Mouse (Mus musculus) kidney, adult 2 months (tissue): ENCODE data around the gene Abcc8. TPM values are rescaled to one million over a fixed set of nuclear protein-coding genes. Genes with fewer than 3 reads are reported as not detected.

Experiments used
- DNase-seq: peaks from one replicate; pipeline ENCODE4 v3.0.0; 2021
- H3K27ac ChIP-seq: fragments of 200-500 bp; 2 replicates; pipeline ENCODE4 v1.5.1; 2012; ENCODE audit warnings: low read depth, low read length, control low read depth, inconsistent platforms; ENCODE audit not compliant: insufficient read depth
- H3K27me3 ChIP-seq: fragments of 200-500 bp; replicated peaks from 2 replicates; pipeline ENCODE4 v1.6.1; 2012; ENCODE audit warnings: mild to moderate bottlenecking, moderate library complexity, low read length, inconsistent platforms; ENCODE audit not compliant: control insufficient read depth, insufficient read depth
- H3K36me3 ChIP-seq: fragments of 200-500 bp; 2 replicates; pipeline ENCODE4 v1.6.1; 2012; ENCODE audit warnings: mild to moderate bottlenecking, moderate library complexity, low read length, inconsistent platforms; ENCODE audit not compliant: control insufficient read depth, insufficient read depth
- H3K4me1 ChIP-seq: fragments of 200-500 bp; 2 replicates; pipeline ENCODE4 v1.6.1; 2011; ENCODE audit warnings: low read length; ENCODE audit not compliant: control insufficient read depth, insufficient read depth
- H3K4me3 ChIP-seq: fragments of 200-500 bp; 2 replicates; pipeline ENCODE4 v1.5.1; 2011; ENCODE audit warnings: mild to moderate bottlenecking, low read depth, low read length, control low read depth; ENCODE audit not compliant: insufficient read depth
- CTCF ChIP-seq: fragments of 200-500 bp; conservative IDR thresholded peaks from 2 replicates; pipeline ENCODE4 v1.5.1; 2011; ENCODE audit warnings: low read depth, mild to moderate bottlenecking, control low read depth, low read length, moderate library complexity, mixed read lengths; ENCODE audit not compliant: insufficient read depth, insufficient read length
- POLR2A ChIP-seq: fragments of 200-500 bp; IDR thresholded peaks from one replicate; pipeline ENCODE4 v1.6.1; 2011; ENCODE audit warnings: low read depth, low read length, control low read depth
- WGBS: fragments of 180-500 bp; shearing (Covaris S2); methylation state at CpG from one replicate; pipeline ENCODE4 v1.1.7; 2018; 5-methylcytosine and 5-hydroxymethylcytosine counted together
- polyA plus RNA-seq: library from polyadenylated mRNA; depleted of rRNA; stranded (reverse); fragments of >200 nt; gene quantifications from 2 replicates; pipeline ENCODE4 v1.2.3, GENCODE M21; 2012; rRNA removed

The Abcc8 gene
- 0.30 and 0.64 TPM in 2 replicates for polyA plus RNA-seq

GRCm38 (mm10) chr7:46179431-46180275 is at the start of gene Abcc8:
Gene Abcc8, minus strand, starts transcription at chr7:46180033.
- TF ChIP-seq CTCF (no peak), POLR2A (no peak)
- H3K27ac ChIP-seq: no peak within 1 kb of the TSS
- DNase-seq: no peak
- H3K27me3 ChIP-seq: no peaks in the 10 kb centered on the region
- no peaks in the 10 kb centered on the region for H3K4me1 ChIP-seq
- 2% methylated on average over 71 of the region's 75 CpGs for WGBS
- no peaks in the 10 kb centered on the region for H3K36me3 ChIP-seq
- no peak within 1 kb of the TSS for H3K4me3 ChIP-seq

GRCm38 (mm10) chr7:46226936-46227335 is 47.1 kb upstream of the Abcc8 start:
- no peak overlapping the region for H3K4me3 ChIP-seq
- TF ChIP-seq POLR2A (no peak), CTCF (no peak)
- no peaks in the 10 kb centered on the region for H3K4me1 ChIP-seq
- H3K27ac ChIP-seq: no peak overlapping the region
- no peaks in the 10 kb centered on the region; the same call in 1 of the 2 replicates for H3K36me3 ChIP-seq
- H3K27me3 ChIP-seq: no peaks in the 10 kb centered on the region
- 72% methylated on average over 4 of the region's 4 CpGs for WGBS
- DNase-seq: no peak

- H3K36me3 ChIP-seq: no peaks in the 10 kb centered on the region; the same call in 1 of the 2 replicates
Measured at GRCm38 (mm10) chr7:46226253-46226652, 46.4 kb upstream of the Abcc8 start.

GRCm38 (mm10) chr7:46220591-46221129 is 40.8 kb upstream of the Abcc8 start:
- no peak overlapping the region for H3K4me3 ChIP-seq
- TF ChIP-seq CTCF (no peak), POLR2A (no peak)
- H3K4me1 ChIP-seq: no peaks in the 10 kb centered on the region
- 67% methylated on average over 8 of the region's 8 CpGs for WGBS
- H3K27ac ChIP-seq: no peak overlapping the region
- no peaks in the 10 kb centered on the region for H3K36me3 ChIP-seq
- H3K27me3 ChIP-seq: no peaks in the 10 kb centered on the region
- DNase-seq: no peak

More at GRCm38 (mm10) chr7:46226253-46226652, 46.4 kb upstream of the Abcc8 start:
- Histone ChIP-seq H3K4me3 (no peak overlapping the region), H3K27me3 (no peaks in the 10 kb centered on the region), H3K27ac (no peak overlapping the region), H3K4me1 (no peaks in the 10 kb centered on the region)
- DNase-seq: peak; percentile 36
- no peak for TF ChIP-seq POLR2A
- peak; percentile 69 for TF ChIP-seq CTCF
- WGBS: 31% methylated on average over 7 of the region's 7 CpGs

- Histone ChIP-seq H3K27me3 (no peaks in the 10 kb centered on the region), H3K36me3 (no peaks in the 10 kb centered on the region), H3K27ac (no peak overlapping the region), H3K4me3 (no peak overlapping the region), H3K4me1 (no peaks in the 10 kb centered on the region)
- WGBS: 22% methylated on average over 11 of the region's 11 CpGs
- TF ChIP-seq CTCF (no peak), POLR2A (no peak)
- DNase-seq: peak; percentile 34
Measured at GRCm38 (mm10) chr7:46218415-46218814, 38.6 kb upstream of the Abcc8 start.

GRCm38 (mm10) chr7:46216481-46216880 is 36.6 kb upstream of the Abcc8 start:
- WGBS: 46% methylated on average over 2 of the region's 2 CpGs
- DNase-seq: no peak
- H3K36me3 ChIP-seq: no peaks in the 10 kb centered on the region

GRCm38 (mm10) chr7:46210276-46210675 is 30.4 kb upstream of the Abcc8 start:
- no peaks in the 10 kb centered on the region for H3K4me1 ChIP-seq
- H3K4me3 ChIP-seq: no peak overlapping the region
- no peaks in the 10 kb centered on the region for H3K27me3 ChIP-seq
- WGBS: 83% methylated on average over 6 of the region's 6 CpGs
- no peak overlapping the region for H3K27ac ChIP-seq
- TF ChIP-seq POLR2A (no peak), CTCF (no peak)
- H3K36me3 ChIP-seq: no peaks in the 10 kb centered on the region
- no peak for DNase-seq

More at GRCm38 (mm10) chr7:46216481-46216880, 36.6 kb upstream of the Abcc8 start:
- Histone ChIP-seq H3K27ac (no peak overlapping the region), H3K27me3 (no peaks in the 10 kb centered on the region), H3K4me3 (no peak overlapping the region), H3K4me1 (no peaks in the 10 kb centered on the region)
- TF ChIP-seq CTCF (no peak), POLR2A (no peak)
